Mouse (Mus musculus): ENCODE results near the gene Vmn1r181.
"Not testable (repeated sequence)": the region's sequence is repeated elsewhere in the genome, so short reads cannot be mapped to it uniquely, and the experiment has no call there.

Gene Vmn1r181

DNA sequence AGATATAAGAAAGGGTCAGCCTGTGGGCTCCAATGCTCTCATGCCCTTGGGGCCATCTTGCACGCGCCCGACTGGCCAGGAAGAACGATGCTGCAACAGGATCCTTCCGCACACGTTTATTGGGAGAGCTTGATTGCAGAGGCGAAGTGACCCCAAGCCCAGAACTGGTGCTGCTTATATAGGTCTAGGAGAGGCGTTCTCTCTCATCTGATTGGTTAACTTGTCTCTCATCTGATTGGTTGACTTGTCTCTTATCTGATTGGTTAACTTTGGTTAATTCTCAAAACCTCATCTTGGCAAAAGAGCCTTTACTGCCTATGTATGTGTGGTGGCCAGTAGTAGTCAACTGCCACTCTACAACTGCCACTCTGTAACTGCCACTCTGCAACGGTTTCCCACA, at the start of gene Vmn1r181:
Gene Vmn1r181 (plus strand): TSS at position 301 of the 400 bp plus-strand sequence.
- DNase-seq, result not testable (repeated sequence)

DNA sequence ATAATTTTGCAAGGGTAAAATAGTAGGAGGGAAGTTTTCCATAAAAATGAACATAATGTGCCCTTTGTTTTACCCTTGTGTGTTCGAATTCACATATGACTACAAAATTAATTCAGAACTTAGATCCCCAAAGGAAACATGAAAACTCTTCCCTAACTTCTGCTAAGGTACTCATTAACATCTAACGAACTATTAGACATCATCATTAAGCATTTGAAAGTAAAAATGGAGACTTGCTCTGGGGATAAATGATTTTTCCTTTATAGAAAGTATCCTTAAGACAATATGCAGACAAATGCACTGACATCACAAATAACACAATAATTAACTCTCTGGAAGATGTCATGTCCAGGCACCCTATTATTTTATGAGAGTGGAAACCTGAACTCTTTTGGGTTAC, 47.7 kb upstream of the Vmn1r181 start, which contains the start of gene Vmn1r179:
Gene Vmn1r179 (plus strand): TSS at position 301 of the 400 bp plus-strand sequence.
- DNase-seq, result no peak

DNA sequence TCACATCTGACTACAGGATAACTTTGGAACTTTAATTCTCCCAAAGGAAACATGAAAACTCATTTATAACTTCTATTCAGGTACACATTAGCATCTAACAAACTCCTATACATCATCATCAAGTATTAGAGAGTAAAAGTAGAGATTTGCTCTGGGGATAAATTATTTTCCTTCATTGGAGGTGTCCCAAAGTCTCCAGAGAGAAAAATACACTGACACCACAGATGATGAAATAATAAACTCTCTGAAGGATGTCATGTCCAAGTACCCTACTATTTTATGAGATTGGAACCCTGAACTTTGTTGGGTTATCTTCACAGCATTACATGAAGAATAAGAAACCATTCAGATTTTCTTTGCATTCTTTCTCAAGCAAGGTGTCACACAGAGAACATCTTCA, 24.1 kb upstream of the Vmn1r181 start, which contains the start of gene Vmn1r180:
Gene Vmn1r180 (plus strand): TSS at position 301 of the 400 bp plus-strand sequence.
- no peak for DNase-seq

DNA sequence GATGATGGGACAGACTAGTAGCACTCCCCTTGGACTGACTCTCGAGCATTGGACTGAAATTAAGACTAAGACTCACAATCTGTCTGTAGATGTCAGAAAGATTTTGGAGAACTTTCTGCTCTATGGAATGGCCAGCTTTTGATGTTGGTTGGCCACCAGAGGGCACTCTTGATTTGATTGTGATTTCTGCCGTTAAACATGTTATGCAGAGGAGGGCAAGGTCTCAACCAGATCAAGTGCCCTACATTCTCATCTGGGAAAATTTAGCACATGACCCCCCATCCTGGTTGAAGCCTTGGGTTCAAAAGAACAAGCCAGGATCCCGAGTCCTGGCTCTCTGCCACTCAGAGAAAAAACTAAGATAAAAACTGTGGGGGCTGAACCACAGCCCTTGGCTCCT, 6.4 kb upstream of the Vmn1r181 start:
- peak; percentile 12 to 26 for DNase-seq

DNA sequence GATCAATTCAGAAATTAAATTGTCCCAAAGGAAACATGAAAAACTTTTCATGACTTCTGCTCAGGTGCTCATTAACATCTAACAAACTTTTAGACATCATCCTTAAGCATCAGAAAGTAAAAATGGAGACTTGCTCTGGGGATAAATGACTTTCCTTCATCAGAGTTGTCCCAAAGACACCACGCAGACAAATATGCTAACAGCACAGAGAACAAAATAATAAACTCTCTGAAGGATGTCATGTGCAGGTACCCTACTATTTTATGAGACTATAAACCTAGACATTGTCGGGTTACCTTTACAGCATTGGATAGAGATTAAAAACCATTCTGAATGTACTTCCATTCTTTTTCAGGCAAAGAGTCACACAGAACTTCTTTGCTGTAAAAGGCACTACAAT, 27.0 kb downstream of the Vmn1r181 start, which contains the start of gene V1rd19:
Gene V1rd19 (plus strand): TSS at position 301 of the 400 bp plus-strand sequence.
- no peak for DNase-seq
